Mouse (Mus musculus): Measurements from ENCODE around the gene Ptbp3.
"Not testable (repeated sequence)": the region's sequence is repeated elsewhere in the genome, so short reads cannot be mapped to it uniquely, and the experiment has no call there.

- TF ChIP-seq POLR2A (IDR thresholded peaks at IDR 0.05; ENCODE audit: borderline replicate concordance, low read depth, low read length); CTCF (IDR thresholded peaks at IDR 0.05; ENCODE audit: low read depth, low read length): not testable (repeated sequence)
Observed at GRCm38 (mm10) chr4:59557343-59557742, 8.2 kb upstream of the Ptbp3 start.
